Mouse (Mus musculus) midbrain, embryonic 13.5 days (tissue): ENCODE data around the gene Prkar2a. TPM values are rescaled to one million over a fixed set of nuclear protein-coding genes. Genes with fewer than 3 reads are reported as not detected.

ENCODE experiments used
- ATAC-seq: fragments of 200-750 bp; cut with Nextera tagmentation; 2 replicates; pipeline ENCODE4 v1.8.0; 2017; ENCODE audit warnings: mild to moderate bottlenecking, moderate TSS enrichment, moderate library complexity
- H3K27ac ChIP-seq: fragments of 300-500 bp; sonication (generic); 2 replicates; pipeline ENCODE4 v1.5.1; 2015; ENCODE audit warnings: inconsistent platforms, mild to moderate bottlenecking, moderate library complexity
- H3K27me3 ChIP-seq: fragments of 300-500 bp; sonication (generic); 2 replicates; pipeline ENCODE4 v1.6.1; 2015; ENCODE audit warnings: mild to moderate bottlenecking, inconsistent platforms
- H3K36me3 ChIP-seq: fragments of 300-500 bp; sonication (generic); 2 replicates; pipeline ENCODE4 v1.6.1; 2015; ENCODE audit warnings: mild to moderate bottlenecking, inconsistent platforms
- H3K4me1 ChIP-seq: fragments of 300-500 bp; sonication (generic); replicated peaks from 2 replicates; pipeline ENCODE4 v1.6.1; 2015; ENCODE audit warnings: inconsistent platforms
- H3K4me2 ChIP-seq: fragments of 300-500 bp; sonication (generic); replicated peaks from 2 replicates; pipeline ENCODE4 v1.6.1; 2015; ENCODE audit warnings: moderate library complexity, mild to moderate bottlenecking, inconsistent platforms
- H3K4me3 ChIP-seq: fragments of 300-500 bp; sonication (generic); replicated peaks from 2 replicates; pipeline ENCODE4 v1.5.1; 2015; ENCODE audit warnings: mild to moderate bottlenecking, inconsistent platforms
- H3K9ac ChIP-seq: fragments of 300-500 bp; sonication (generic); replicated peaks from 2 replicates; pipeline ENCODE4 v1.6.1; 2015; ENCODE audit warnings: mild to moderate bottlenecking, inconsistent platforms
- H3K9me3 ChIP-seq: fragments of 300-500 bp; sonication (generic); 2 replicates; pipeline ENCODE4 v1.6.1; 2016; ENCODE audit warnings: mild to moderate bottlenecking, inconsistent platforms
- WGBS: fragments of 180-500 bp; shearing (Covaris S2); methylation state at CpG from one replicate; pipeline ENCODE4 v1.1.7; 2015; 5-methylcytosine and 5-hydroxymethylcytosine counted together
- polyA plus RNA-seq: library from polyadenylated mRNA; unstranded; fragments of >200 nt; fragmentation: Nextera tagmentation; extraction: Ambion mirVana; gene quantifications from 2 replicates; pipeline ENCODE4 v1.2.1, GENCODE M21; 2015

The Prkar2a gene
- polyA plus RNA-seq, 1 experiment from 2014 or later = 54.0 TPM

GRCm38 (mm10) chr9:108787080-108787479, 98.0 kb downstream of the Prkar2a start:
- no peaks in the 10 kb centered on the region; the same call in 1 of the 2 replicates for H3K36me3 ChIP-seq
- peak overlapping the region; percentile 16 for H3K4me3 ChIP-seq
- H3K9ac ChIP-seq = no peak overlapping the region
- H3K9me3 ChIP-seq = no peaks in the 10 kb centered on the region
- WGBS = 91% methylated on average over 2 of the region's 2 CpGs
- no peak for ATAC-seq
- no peaks in the 10 kb centered on the region for H3K27me3 ChIP-seq
- H3K4me1 ChIP-seq = peaks cover 82% of the 10 kb centered on the region
- no peak overlapping the region for H3K27ac ChIP-seq
- H3K4me2 ChIP-seq = peak overlapping the region; percentile 91

- H3K4me3 ChIP-seq = no peak overlapping the region
- WGBS = 81% methylated on average over 3 of the region's 3 CpGs
These were observed 99.6 kb downstream of the Prkar2a start for GRCm38 (mm10) chr9:108788713-108789112.

GRCm38 (mm10) chr9:108792307-108792706, 103.2 kb downstream of the Prkar2a start:
- WGBS = 90% methylated on average over 1 of the region's 1 CpGs
- H3K27me3 ChIP-seq = no peaks in the 10 kb centered on the region

More at GRCm38 (mm10) chr9:108788713-108789112, 99.6 kb downstream of the Prkar2a start:
- Histone ChIP-seq H3K36me3 (no peaks in the 10 kb centered on the region; the same call in 1 of the 2 replicates), H3K4me2 (peak overlapping the region; percentile 91), H3K27me3 (no peaks in the 10 kb centered on the region), H3K4me1 (peaks cover 87% of the 10 kb centered on the region), H3K9me3 (no peaks in the 10 kb centered on the region), H3K9ac (no peak overlapping the region), H3K27ac (no peak overlapping the region)
- ATAC-seq = no peak

GRCm38 (mm10) chr9:108792730-108793129, 103.6 kb downstream of the Prkar2a start:
- no peak for ATAC-seq
- no peaks in the 10 kb centered on the region for H3K9me3 ChIP-seq
- H3K4me2 ChIP-seq = no peak overlapping the region
- no peak overlapping the region for H3K4me3 ChIP-seq
- H3K36me3 ChIP-seq = peaks cover 19% of the 10 kb centered on the region
- peaks cover 97% of the 10 kb centered on the region for H3K4me1 ChIP-seq
- no peaks in the 10 kb centered on the region for H3K27me3 ChIP-seq
- no peak overlapping the region for H3K9ac ChIP-seq
- H3K27ac ChIP-seq = no peak overlapping the region
- WGBS = 52% methylated on average over 3 of the region's 3 CpGs

More at GRCm38 (mm10) chr9:108792307-108792706, 103.2 kb downstream of the Prkar2a start:
- Histone ChIP-seq H3K9ac (no peak overlapping the region), H3K4me3 (no peak overlapping the region), H3K36me3 (peaks cover 15% of the 10 kb centered on the region), H3K4me2 (no peak overlapping the region), H3K9me3 (no peaks in the 10 kb centered on the region), H3K4me1 (peaks cover 98% of the 10 kb centered on the region), H3K27ac (no peak overlapping the region)
- no peak for ATAC-seq

DNA sequence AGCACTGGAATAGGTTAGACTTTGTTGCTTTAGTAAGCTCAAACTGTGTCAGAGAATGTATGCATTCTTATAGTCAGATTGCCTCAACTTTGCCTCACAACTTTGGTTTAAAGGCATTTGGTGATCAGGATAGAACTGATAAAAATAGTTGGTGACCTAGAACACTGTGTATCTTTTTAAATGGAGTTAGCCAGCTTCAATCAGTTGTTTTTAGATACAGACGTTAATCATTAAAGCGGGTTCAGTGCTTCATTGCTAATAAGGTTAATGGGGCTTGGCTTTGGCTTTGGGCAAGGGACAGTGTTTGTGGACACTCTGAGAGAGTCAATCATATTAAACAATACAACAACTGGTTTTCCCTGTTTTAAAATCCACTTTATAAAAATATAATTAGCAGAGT, 106.2 kb downstream of the Prkar2a start:
- WGBS = 76% methylated on average over 2 of the region's 2 CpGs
- H3K27me3 ChIP-seq = no peaks in the 10 kb centered on the region
- peaks cover 43% of the 10 kb centered on the region for H3K36me3 ChIP-seq
- no peak overlapping the region for H3K4me2 ChIP-seq
- H3K9ac ChIP-seq = no peak overlapping the region
- H3K4me1 ChIP-seq = peaks cover 73% of the 10 kb centered on the region
- no peaks in the 10 kb centered on the region for H3K9me3 ChIP-seq
- ATAC-seq = no peak
- H3K27ac ChIP-seq = no peak overlapping the region
- H3K4me3 ChIP-seq = no peak overlapping the region

DNA sequence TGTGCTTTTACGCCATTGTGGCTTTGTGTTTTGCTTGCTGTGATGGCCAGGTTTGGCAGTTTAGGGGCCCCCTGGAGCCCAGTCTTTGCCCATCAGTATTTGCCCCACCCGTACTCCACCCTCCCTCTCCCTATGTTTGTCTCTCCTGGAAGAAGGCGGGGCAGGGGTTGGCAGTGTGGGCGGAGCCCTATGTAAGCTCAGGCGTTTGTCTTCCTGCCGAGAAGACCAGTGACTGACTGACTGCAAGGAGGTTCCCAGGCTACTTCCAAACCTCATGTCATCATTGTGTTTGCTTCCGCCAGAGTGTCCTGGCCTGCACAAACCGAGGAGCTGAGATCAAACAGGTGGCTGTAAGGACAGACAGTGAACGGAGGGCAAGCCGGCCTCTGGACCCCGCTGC, 106.6 kb downstream of the Prkar2a start:
- peaks cover 69% of the 10 kb centered on the region for H3K4me1 ChIP-seq
- no peak overlapping the region for H3K27ac ChIP-seq
- no peaks in the 10 kb centered on the region for H3K9me3 ChIP-seq
- peaks cover 45% of the 10 kb centered on the region for H3K36me3 ChIP-seq
- H3K27me3 ChIP-seq = no peaks in the 10 kb centered on the region
- no peak overlapping the region for H3K4me3 ChIP-seq
- 36% methylated on average over 11 of the region's 11 CpGs for WGBS
- ATAC-seq = no peak
- peak overlapping the region; percentile 31; the same call in 1 of the 2 replicates for H3K4me2 ChIP-seq
- H3K9ac ChIP-seq = peak overlapping the region; percentile 36

DNA sequence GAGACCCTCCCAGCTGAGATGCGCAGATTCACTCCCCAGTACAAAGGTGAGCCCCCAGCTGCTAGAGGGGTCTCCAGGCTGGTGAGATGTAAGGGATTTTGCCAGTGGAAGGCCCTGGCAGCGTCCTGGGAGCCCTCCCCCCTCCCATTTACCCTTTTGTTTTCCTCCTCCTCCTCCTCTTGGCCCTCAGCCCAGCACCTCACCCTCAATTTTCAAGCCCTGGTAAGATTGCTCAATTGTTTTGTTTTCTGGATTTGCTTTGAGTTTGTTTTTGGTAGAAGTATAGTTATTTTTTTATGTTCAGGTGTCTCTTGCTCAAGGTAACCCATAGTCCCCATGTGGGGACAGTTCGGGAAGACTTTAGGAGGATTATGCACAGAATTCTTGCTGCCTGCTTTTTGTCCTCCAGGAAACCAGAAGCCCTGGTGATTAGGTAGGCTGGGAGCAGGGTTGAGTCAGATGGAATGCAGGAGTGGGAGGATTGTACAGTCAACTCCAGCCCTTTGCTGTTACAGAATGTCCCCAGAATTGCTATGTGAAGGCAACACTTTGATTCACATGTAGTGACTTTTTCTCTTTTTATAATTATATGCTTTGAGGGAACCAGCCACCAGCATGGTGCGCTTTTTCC, 107.4 kb downstream of the Prkar2a start:
- no peak overlapping the region for H3K4me3 ChIP-seq
- H3K9ac ChIP-seq = peak overlapping the region; percentile 36
- H3K4me1 ChIP-seq = peaks cover 61% of the 10 kb centered on the region
- 0 out of 2 replicates have a peak, but pooled peaks have one; percentile 41 for ATAC-seq
- no peaks in the 10 kb centered on the region for H3K9me3 ChIP-seq
- no peak overlapping the region for H3K27ac ChIP-seq
- H3K36me3 ChIP-seq = peaks cover 51% of the 10 kb centered on the region
- WGBS = 64% methylated on average over 4 of the region's 4 CpGs
- peak overlapping the region; percentile 31; the same call in 1 of the 2 replicates for H3K4me2 ChIP-seq
- H3K27me3 ChIP-seq = no peaks in the 10 kb centered on the region

DNA sequence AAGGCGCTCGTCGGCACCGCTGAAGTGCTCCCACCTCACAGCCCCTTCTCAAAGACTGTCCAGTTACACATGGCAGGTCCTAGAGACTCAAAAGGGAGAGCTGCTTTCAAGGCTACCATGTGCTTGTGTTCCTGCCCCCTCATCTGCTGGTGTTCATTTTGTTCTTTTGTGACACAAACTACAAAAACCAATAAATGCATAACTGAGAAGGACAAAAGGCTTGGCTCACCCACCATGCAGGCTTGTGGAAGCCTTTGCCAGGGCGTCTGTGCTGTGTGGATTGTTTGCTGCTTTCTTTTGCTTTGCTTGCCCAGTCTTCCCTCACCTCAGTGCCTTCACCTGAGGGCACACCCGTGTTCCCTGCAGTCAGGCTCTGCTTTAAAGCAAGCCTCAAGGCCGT, 108.4 kb downstream of the Prkar2a start:
- Histone ChIP-seq H3K4me2 (no peak overlapping the region), H3K9ac (no peak overlapping the region), H3K27ac (no peak overlapping the region), H3K4me1 (peaks cover 51% of the 10 kb centered on the region), H3K27me3 (no peaks in the 10 kb centered on the region), H3K4me3 (no peak overlapping the region), H3K9me3 (no peaks in the 10 kb centered on the region), H3K36me3 (peaks cover 61% of the 10 kb centered on the region)
- 80% methylated on average over 7 of the region's 7 CpGs for WGBS
- no peak for ATAC-seq

GRCm38 (mm10) chr9:108798508-108799075, 109.5 kb downstream of the Prkar2a start:
- no peak for ATAC-seq
- peaks cover 40% of the 10 kb centered on the region for H3K4me1 ChIP-seq
- H3K27ac ChIP-seq = no peak overlapping the region
- WGBS = 87% methylated on average over 5 of the region's 5 CpGs
- no peak overlapping the region for H3K4me2 ChIP-seq
- no peak overlapping the region for H3K9ac ChIP-seq
- H3K27me3 ChIP-seq = no peaks in the 10 kb centered on the region
- H3K9me3 ChIP-seq = no peaks in the 10 kb centered on the region
- H3K4me3 ChIP-seq = no peak overlapping the region
- peaks cover 70% of the 10 kb centered on the region for H3K36me3 ChIP-seq

DNA sequence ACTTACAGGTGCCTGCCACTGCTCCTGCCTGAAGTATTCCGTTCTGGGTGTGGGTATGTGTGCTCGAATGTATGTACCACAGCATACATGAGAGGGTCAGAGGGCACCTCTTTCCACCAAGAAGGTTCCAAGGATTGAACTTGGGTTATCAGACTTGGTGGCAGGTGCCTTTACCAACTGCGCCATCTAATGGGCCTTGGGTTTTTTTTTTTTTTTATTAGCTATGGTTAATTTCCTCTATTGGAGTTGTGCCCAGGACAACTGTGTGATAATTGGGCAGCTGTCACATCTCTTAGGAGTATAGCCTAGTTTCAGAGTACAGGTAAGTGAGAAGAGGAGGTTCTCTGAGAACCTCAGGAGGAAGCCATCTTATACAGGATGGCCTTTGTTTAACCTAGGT, 110.5 kb downstream of the Prkar2a start:
- Histone ChIP-seq H3K4me2 (no peak overlapping the region), H3K27ac (no peak overlapping the region), H3K4me3 (no peak overlapping the region), H3K9ac (no peak overlapping the region), H3K36me3 (peaks cover 79% of the 10 kb centered on the region), H3K9me3 (no peaks in the 10 kb centered on the region), H3K4me1 (peaks cover 30% of the 10 kb centered on the region), H3K27me3 (no peaks in the 10 kb centered on the region)
- no peak for ATAC-seq
- WGBS = 96% methylated on average over 3 of the region's 3 CpGs
